Mouse (Mus musculus) kidney, adult 2 months (tissue): ENCODE results near the gene Ttf1. TPM values are rescaled to one million over a fixed set of nuclear protein-coding genes. Genes with fewer than 3 reads are reported as not detected.

Source experiments
- DNase-seq: peaks from one replicate; pipeline ENCODE4 v3.0.0; 2021
- H3K27ac ChIP-seq: fragments of 200-500 bp; 2 replicates; pipeline ENCODE4 v1.5.1; 2012; ENCODE audit warnings: low read depth, low read length, control low read depth, inconsistent platforms; ENCODE audit not compliant: insufficient read depth
- H3K27me3 ChIP-seq: fragments of 200-500 bp; replicated peaks from 2 replicates; pipeline ENCODE4 v1.6.1; 2012; ENCODE audit warnings: mild to moderate bottlenecking, moderate library complexity, low read length, inconsistent platforms; ENCODE audit not compliant: control insufficient read depth, insufficient read depth
- H3K36me3 ChIP-seq: fragments of 200-500 bp; 2 replicates; pipeline ENCODE4 v1.6.1; 2012; ENCODE audit warnings: mild to moderate bottlenecking, moderate library complexity, low read length, inconsistent platforms; ENCODE audit not compliant: control insufficient read depth, insufficient read depth
- H3K4me1 ChIP-seq: fragments of 200-500 bp; 2 replicates; pipeline ENCODE4 v1.6.1; 2011; ENCODE audit warnings: low read length; ENCODE audit not compliant: control insufficient read depth, insufficient read depth
- H3K4me3 ChIP-seq: fragments of 200-500 bp; 2 replicates; pipeline ENCODE4 v1.5.1; 2011; ENCODE audit warnings: mild to moderate bottlenecking, low read depth, low read length, control low read depth; ENCODE audit not compliant: insufficient read depth
- CTCF ChIP-seq: fragments of 200-500 bp; conservative IDR thresholded peaks from 2 replicates; pipeline ENCODE4 v1.5.1; 2011; ENCODE audit warnings: low read depth, mild to moderate bottlenecking, control low read depth, low read length, moderate library complexity, mixed read lengths; ENCODE audit not compliant: insufficient read depth, insufficient read length
- POLR2A ChIP-seq: fragments of 200-500 bp; IDR thresholded peaks from one replicate; pipeline ENCODE4 v1.6.1; 2011; ENCODE audit warnings: low read depth, low read length, control low read depth
- WGBS: fragments of 180-500 bp; shearing (Covaris S2); methylation state at CpG from one replicate; pipeline ENCODE4 v1.1.7; 2018; 5-methylcytosine and 5-hydroxymethylcytosine counted together
- polyA plus RNA-seq: library from polyadenylated mRNA; depleted of rRNA; stranded (reverse); fragments of >200 nt; gene quantifications from 2 replicates; pipeline ENCODE4 v1.2.3, GENCODE M21; 2012

The Ttf1 gene
- polyA plus RNA-seq, 1 experiment: 5.6 TPM

DNA sequence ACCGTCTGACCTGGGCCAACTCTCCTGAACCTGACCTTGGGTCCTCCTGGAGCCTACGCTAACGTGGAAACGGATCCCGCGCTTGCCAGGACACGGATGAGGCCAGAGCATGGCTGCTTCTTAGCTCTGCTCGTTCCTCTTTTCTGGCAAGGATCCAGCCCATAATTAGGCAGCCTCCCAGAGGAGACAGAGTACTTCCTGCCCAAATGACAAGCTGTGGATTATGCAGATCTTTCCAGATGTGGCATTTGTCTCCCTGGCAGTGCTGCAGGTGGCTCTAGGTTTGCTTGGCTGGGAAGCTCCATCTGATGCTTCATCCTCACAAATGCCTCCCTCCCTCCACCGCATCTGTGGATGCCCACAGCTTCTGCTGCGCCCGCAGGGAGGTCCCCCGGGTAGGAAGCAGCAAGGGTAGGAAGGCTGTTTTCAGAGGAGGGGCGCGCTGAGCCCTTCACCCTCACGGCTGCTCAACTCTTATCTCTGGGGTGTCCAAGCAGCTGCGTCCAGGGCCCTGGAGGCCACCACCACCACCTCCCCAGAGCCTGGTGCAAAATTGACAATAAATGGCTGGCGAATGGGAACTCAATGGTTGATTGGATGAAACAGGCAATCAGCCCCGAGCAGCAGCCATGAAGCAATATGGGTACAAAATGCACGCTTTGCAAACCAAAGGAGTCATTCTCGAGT, 29.9 kb upstream of the Ttf1 start:
- WGBS: 40% methylated on average over 20 of the region's 20 CpGs
- DNase-seq: peak; percentile 50
- no peak for TF ChIP-seq CTCF
- TF ChIP-seq POLR2A: no peak
- Histone ChIP-seq H3K27ac (no peak overlapping the region), H3K36me3 (no peaks in the 10 kb centered on the region), H3K4me3 (no peak overlapping the region), H3K27me3 (no peaks in the 10 kb centered on the region), H3K4me1 (no peaks in the 10 kb centered on the region; the same call in 1 of the 2 replicates)

DNA sequence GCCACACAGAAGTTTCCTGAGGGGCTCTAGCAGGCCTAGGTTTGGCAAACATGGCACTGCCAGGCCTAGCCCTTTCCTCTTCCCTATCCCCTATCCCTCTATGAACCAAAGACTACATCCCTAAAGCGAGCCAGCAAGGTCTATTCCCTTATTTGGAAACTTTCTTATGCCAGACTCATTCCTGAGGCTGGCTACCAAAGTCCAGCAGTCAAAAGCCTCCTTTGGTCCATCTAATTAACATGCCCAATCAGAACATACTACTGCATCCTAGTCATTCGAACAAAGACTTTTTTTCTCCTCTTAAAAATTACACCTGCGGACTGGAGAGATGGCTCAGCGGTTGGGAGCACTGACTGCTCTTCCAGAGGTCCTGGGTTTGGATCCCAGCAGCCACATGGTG, 28.1 kb upstream of the Ttf1 start:
- no peak for TF ChIP-seq CTCF
- no peak for TF ChIP-seq POLR2A
- Histone ChIP-seq H3K27me3 (no peaks in the 10 kb centered on the region), H3K4me1 (peaks cover 4% of the 10 kb centered on the region; the same call in 1 of the 2 replicates), H3K36me3 (no peaks in the 10 kb centered on the region), H3K4me3 (no peak overlapping the region), H3K27ac (no peak overlapping the region)
- WGBS: 51% methylated on average over 4 of the region's 4 CpGs
- DNase-seq: peak; percentile 71

DNA sequence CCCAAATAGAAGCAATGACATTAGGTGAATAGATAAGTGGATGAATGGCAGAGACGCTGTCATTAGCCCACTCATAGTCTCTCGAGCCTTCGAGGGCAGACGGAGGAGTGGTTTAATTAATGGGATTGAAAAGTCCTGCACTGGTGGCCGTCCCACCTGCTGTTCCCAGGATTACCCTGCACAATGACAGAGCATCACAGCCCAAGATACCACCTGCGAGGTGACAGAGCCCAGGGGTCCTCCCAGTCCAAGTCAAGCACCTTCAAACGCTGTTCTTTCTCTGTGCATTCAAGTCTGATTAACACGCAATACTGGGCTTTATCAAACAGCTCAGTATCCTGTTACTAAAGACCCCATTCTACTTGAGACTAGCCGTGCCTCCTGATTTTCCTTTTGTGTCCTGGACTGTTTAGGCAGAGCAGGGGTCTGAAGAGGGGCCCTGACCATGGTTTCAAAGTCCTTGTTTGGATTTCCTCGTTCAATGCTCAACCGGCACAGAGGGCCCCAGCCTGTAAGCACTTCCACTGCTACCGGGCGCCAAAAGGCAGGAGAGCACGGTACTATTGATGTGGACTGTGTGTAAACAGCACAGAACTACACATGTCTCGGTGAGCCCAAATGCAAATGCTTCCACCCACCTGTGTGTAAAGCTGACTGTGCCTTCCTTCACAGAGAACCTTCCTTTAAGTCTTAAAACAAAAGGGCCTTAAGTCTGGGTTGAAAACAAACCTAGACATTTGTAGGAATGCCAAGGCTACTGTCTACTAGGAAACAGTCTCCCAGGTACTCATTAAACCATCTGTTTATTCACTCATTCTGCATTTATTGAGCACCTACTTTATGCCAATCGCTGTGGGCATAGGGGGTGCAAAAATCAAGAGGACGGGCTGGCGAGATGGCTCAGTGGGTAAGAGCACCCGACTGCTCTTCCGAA, 25.3 kb upstream of the Ttf1 start:
- Histone ChIP-seq H3K4me1 (peaks cover 4% of the 10 kb centered on the region; the same call in 1 of the 2 replicates), H3K4me3 (no peak overlapping the region), H3K27ac (peak overlapping the region; percentile 61; the same call in 1 of the 2 replicates), H3K27me3 (no peaks in the 10 kb centered on the region), H3K36me3 (no peaks in the 10 kb centered on the region)
- DNase-seq: peak; percentile 80
- WGBS: 59% methylated on average over 20 of the region's 20 CpGs
- TF ChIP-seq POLR2A: no peak
- no peak for TF ChIP-seq CTCF

DNA sequence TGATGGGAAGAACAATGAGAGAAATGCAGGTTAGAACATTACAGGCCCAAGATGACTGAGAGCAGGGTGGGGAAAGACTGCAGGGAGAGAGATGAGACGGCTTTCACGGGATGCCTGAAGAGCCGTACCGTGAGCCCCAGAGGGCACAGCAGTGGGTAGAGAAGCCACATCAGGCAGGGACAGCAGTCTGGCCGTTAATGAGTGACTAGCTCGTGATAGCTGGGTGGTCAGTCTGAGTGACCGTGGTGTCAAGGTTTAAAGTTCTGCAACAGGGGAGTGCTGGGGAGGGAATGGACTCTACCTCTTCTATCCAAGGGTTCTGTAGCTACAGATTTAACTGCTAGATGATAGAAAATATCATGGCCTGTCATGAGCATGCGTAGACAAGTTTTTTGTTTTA, 24.4 kb upstream of the Ttf1 start:
- H3K36me3 ChIP-seq: no peaks in the 10 kb centered on the region
- DNase-seq: peak; percentile 93
- H3K4me1 ChIP-seq: peaks cover 4% of the 10 kb centered on the region; the same call in 1 of the 2 replicates
- TF ChIP-seq CTCF (no peak), POLR2A (no peak)
- no peak overlapping the region for H3K4me3 ChIP-seq
- H3K27me3 ChIP-seq: no peaks in the 10 kb centered on the region
- WGBS: 39% methylated on average over 8 of the region's 8 CpGs
- 0 out of 2 replicates have a peak overlapping the region, but pooled peaks have one; percentile 82 for H3K27ac ChIP-seq

DNA sequence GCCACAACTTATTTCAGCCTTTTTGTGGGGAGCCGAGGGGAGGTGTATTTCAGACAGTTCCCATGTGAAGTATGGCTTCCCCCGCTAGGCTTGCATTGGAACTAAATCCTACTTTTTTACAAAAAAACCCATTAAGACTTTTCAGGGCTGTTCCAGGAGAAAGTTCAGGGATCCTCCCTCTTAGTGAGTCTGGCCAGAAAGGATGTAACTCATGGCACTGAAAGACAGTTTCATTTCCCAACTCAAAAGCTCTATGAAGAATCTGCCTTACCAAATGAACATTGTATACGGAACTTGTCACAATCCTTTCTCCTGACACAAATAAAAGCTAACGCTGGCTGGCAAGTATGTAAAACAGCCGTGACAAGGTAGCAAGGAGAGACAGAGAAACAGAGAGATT, 20.3 kb upstream of the Ttf1 start:
- no peaks in the 10 kb centered on the region for H3K36me3 ChIP-seq
- TF ChIP-seq CTCF (no peak), POLR2A (no peak)
- no peaks in the 10 kb centered on the region for H3K27me3 ChIP-seq
- H3K27ac ChIP-seq: no peak overlapping the region
- peaks cover 4% of the 10 kb centered on the region; the same call in 1 of the 2 replicates for H3K4me1 ChIP-seq
- 32% methylated on average over 5 of the region's 5 CpGs for WGBS
- no peak overlapping the region for H3K4me3 ChIP-seq
- no peak for DNase-seq

DNA sequence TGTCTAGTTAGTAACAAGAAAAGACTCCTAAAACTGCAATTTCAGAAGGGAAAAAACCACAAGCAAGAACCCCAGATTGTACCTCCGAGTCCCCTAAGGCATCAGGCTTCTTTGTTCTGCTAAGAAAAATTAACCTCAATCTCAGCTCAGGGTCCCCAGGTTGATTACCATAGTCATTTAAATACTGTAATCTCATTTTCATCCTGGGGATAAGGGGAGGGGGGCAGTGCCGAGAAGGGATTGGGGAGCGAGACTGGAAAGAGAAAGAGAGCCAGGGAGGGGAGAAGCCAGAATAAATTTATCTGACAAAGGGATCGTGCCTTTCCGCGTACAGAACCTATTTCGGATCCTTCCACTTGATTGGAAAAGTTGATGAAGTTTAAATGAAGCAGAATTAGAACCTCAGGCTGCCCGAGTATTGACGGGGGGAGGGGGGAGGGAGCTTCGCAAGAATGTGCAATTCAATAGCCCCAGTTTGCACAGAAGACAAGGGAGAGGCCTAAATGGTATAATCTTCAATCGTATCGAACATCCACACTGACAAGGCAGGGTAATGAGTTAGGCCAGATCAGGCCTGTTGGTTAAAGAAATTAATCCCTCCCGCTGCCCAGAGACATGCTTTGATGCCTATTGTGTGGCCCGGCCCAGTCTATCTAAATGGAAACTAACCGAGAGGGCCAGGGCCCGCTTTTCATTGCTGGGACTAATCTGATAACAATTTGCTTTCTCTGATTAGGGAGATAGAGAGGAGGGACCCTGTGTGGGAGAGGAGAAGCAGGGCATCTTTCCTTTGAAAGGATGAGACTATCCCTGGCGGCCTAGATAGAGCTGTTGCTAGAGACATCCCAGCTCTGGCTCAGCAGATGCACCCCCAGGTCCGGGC, 19.2 kb upstream of the Ttf1 start:
- H3K27ac ChIP-seq: no peak overlapping the region
- H3K4me3 ChIP-seq: no peak overlapping the region
- no peaks in the 10 kb centered on the region for H3K27me3 ChIP-seq
- H3K4me1 ChIP-seq: 0 out of 2 replicates have a peak, but pooled peaks cover 4% of the 10 kb centered on the region
- WGBS: 54% methylated on average over 18 of the region's 18 CpGs
- H3K36me3 ChIP-seq: no peaks in the 10 kb centered on the region
- no peak for DNase-seq
- TF ChIP-seq POLR2A (no peak), CTCF (no peak)
